Mouse (Mus musculus) C2C12 (cell line): ENCODE data around the gene Nmrk1. TPM values are rescaled to one million over a fixed set of nuclear protein-coding genes. Genes with fewer than 3 reads are reported as not detected.

ENCODE experiments used
- H3K27me3 ChIP-seq: one replicate; pipeline ENCODE4 v1.6.1; 2011; ENCODE audit not compliant: control insufficient read depth, insufficient read depth, insufficient read length
- H3K36me3 ChIP-seq: one replicate; pipeline ENCODE4 v1.6.1; 2011; ENCODE audit not compliant: control insufficient read depth, insufficient read depth
- H3K4me3 ChIP-seq: one replicate; pipeline ENCODE4 v1.5.1; 2011; ENCODE audit warnings: mild to moderate bottlenecking, control low read depth; ENCODE audit not compliant: poor library complexity, insufficient read depth, severe bottlenecking
- H3K79me2 ChIP-seq: one replicate; pipeline ENCODE4 v1.6.1; 2011; ENCODE audit not compliant: control insufficient read depth, insufficient read depth
- H3K79me3 ChIP-seq: one replicate; pipeline ENCODE4 v1.6.1; 2011; ENCODE audit warnings: low read depth, control low read depth
- H3ac ChIP-seq: one replicate; pipeline ENCODE3; 2011; ENCODE audit warnings: low read depth; ENCODE audit not compliant: control insufficient read depth, insufficient read length
- CEBPB ChIP-seq: IDR thresholded peaks from one replicate; pipeline ENCODE4 v1.6.1; 2011; ENCODE audit warnings: low read depth, mild to moderate bottlenecking, control low read depth, moderate library complexity
- CTCF ChIP-seq: IDR thresholded peaks from one replicate; pipeline ENCODE4 v1.5.1; 2011; ENCODE audit not compliant: control insufficient read depth, insufficient read depth, insufficient read length
- FOSL1 ChIP-seq: IDR thresholded peaks from one replicate; pipeline ENCODE4 v1.8.0; 2011; ENCODE audit warnings: mild to moderate bottlenecking, low read length; ENCODE audit not compliant: poor library complexity, insufficient read depth, severe bottlenecking
- MAX ChIP-seq: IDR thresholded peaks from one replicate; pipeline ENCODE4 v1.6.1; 2011; ENCODE audit warnings: mild to moderate bottlenecking, control low read depth
- MYOD1 ChIP-seq: IDR thresholded peaks from one replicate; pipeline ENCODE4 v1.6.1; 2011; ENCODE audit warnings: low read depth; ENCODE audit not compliant: control insufficient read depth, insufficient read length
- MYOG ChIP-seq: IDR thresholded peaks from one replicate; pipeline ENCODE4 v1.6.1; 2011; ENCODE audit not compliant: control insufficient read depth, insufficient read length; ENCODE audit errors: extremely low read depth
- USF1 ChIP-seq: IDR thresholded peaks from one replicate; pipeline ENCODE4 v1.6.1; 2011; ENCODE audit warnings: low read depth, mild to moderate bottlenecking, control low read depth, moderate library complexity
- polyA plus RNA-seq: library from polyadenylated mRNA; unstranded; fragments of >200 nt; fragmentation: generic; extraction: Trizol; gene quantifications from one replicate; pipeline ENCODE4 v1.2.1, GENCODE M21; 2012; ENCODE audit warnings: missing spikeins

The Nmrk1 gene
- polyA plus RNA-seq, 1 experiment, result 1.6 TPM

- H3ac ChIP-seq, result no peak overlapping the region
- no peaks in the 10 kb centered on the region for H3K79me3 ChIP-seq
- no peak overlapping the region for H3K4me3 ChIP-seq
- no peaks in the 10 kb centered on the region for H3K36me3 ChIP-seq
- no peaks in the 10 kb centered on the region for H3K27me3 ChIP-seq
- no peaks in the 10 kb centered on the region for H3K79me2 ChIP-seq
- TF ChIP-seq CTCF, result no peak
- TF ChIP-seq USF1, result no peak
Observed at GRCm38 (mm10) chr19:18649955-18650354, 18.2 kb downstream of the Nmrk1 start.

- no peak overlapping the region for H3K4me3 ChIP-seq
- H3K36me3 ChIP-seq, result no peaks in the 10 kb centered on the region
- no peaks in the 10 kb centered on the region for H3K79me2 ChIP-seq
- no peaks in the 10 kb centered on the region for H3K27me3 ChIP-seq
- H3K79me3 ChIP-seq, result no peaks in the 10 kb centered on the region
- TF ChIP-seq USF1 (no peak), FOSL1 (no peak), CEBPB (no peak), MYOG (no peak), MYOD1 (no peak)
- H3ac ChIP-seq, result no peak overlapping the region
Observed at GRCm38 (mm10) chr19:18650473-18650872, 18.7 kb downstream of the Nmrk1 start.

- TF ChIP-seq MYOD1 (no peak), MYOG (no peak)
- Histone ChIP-seq H3K79me3 (no peaks in the 10 kb centered on the region), H3K4me3 (no peak overlapping the region), H3K27me3 (no peaks in the 10 kb centered on the region), H3K79me2 (no peaks in the 10 kb centered on the region), H3ac (no peak overlapping the region), H3K36me3 (no peaks in the 10 kb centered on the region)
Observed at GRCm38 (mm10) chr19:18652592-18652991, 20.8 kb downstream of the Nmrk1 start.

- Histone ChIP-seq H3K79me3 (no peaks in the 10 kb centered on the region), H3K79me2 (no peaks in the 10 kb centered on the region), H3K27me3 (no peaks in the 10 kb centered on the region), H3ac (no peak overlapping the region), H3K36me3 (no peaks in the 10 kb centered on the region), H3K4me3 (no peak overlapping the region)
- TF ChIP-seq CTCF (no peak), MYOG (no peak), MAX (no peak), CEBPB (no peak), USF1 (no peak), MYOD1 (no peak), FOSL1 (no peak)
Observed at GRCm38 (mm10) chr19:18653058-18653457, 21.3 kb downstream of the Nmrk1 start.

DNA sequence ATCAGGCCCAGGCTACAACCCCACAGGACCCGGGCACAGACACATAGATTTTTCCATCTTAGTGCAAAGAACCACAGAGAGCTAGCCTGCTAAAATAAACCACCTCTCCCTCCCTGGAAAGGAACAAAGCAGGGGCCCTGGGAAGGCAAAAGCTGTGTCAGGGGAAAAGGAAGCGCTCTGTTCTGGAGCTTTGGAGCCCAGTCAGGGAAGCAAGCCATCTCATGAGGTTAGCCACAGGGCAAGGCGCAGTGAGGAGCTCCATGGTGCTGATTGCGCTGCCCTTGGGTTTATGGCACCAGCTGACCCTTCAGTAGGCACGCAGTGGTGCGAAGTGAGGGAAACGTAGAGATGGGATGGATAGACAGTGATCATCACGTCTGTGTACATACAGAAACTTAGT, 22.6 kb downstream of the Nmrk1 start:
- Histone ChIP-seq H3K27me3 (no peaks in the 10 kb centered on the region), H3K79me2 (no peaks in the 10 kb centered on the region), H3ac (no peak overlapping the region), H3K79me3 (no peaks in the 10 kb centered on the region), H3K36me3 (no peaks in the 10 kb centered on the region), H3K4me3 (no peak overlapping the region)
- TF ChIP-seq MYOG (no peak), CEBPB (no peak), FOSL1 (no peak), MYOD1 (no peak), USF1 (no peak), CTCF (no peak), MAX (no peak)

DNA sequence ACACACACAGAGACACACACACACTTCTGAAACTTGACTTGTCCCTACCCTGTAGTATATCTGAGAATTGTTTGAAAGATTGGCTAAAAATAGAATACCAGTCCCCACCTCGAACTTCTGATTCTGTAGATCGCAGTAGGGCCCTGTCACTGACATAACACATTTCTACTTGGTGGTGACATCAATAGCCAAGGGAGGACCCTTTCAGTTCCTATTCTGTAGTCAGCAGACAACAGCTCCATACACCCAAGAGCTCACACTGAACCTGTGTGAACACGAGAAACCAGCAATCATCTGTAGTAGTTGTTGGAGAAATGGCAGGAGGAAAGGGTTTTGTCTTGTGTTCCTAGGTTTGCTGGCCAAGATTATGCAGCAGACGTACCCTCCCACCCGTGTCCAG, 23.2 kb downstream of the Nmrk1 start:
- TF ChIP-seq USF1 (no peak), MYOD1 (no peak), CTCF (no peak), MYOG (no peak), MAX (no peak), FOSL1 (no peak), CEBPB (no peak)
- H3ac ChIP-seq, result no peak overlapping the region

GRCm38 (mm10) chr19:18655999-18656398, 24.2 kb downstream of the Nmrk1 start:
- TF ChIP-seq MAX (no peak), CTCF (no peak), CEBPB (no peak), FOSL1 (no peak), USF1 (no peak), MYOG (no peak), MYOD1 (no peak)
- no peaks in the 10 kb centered on the region for H3K79me2 ChIP-seq
- H3K36me3 ChIP-seq, result no peaks in the 10 kb centered on the region
- no peak overlapping the region for H3ac ChIP-seq
- H3K27me3 ChIP-seq, result no peaks in the 10 kb centered on the region
- H3K4me3 ChIP-seq, result no peak overlapping the region
- no peaks in the 10 kb centered on the region for H3K79me3 ChIP-seq

More for the DNA sequence above, 23.2 kb downstream of the Nmrk1 start:
- H3K79me2 ChIP-seq, result no peaks in the 10 kb centered on the region
- H3K79me3 ChIP-seq, result no peaks in the 10 kb centered on the region
- H3K27me3 ChIP-seq, result no peaks in the 10 kb centered on the region
- H3K4me3 ChIP-seq, result no peak overlapping the region
- H3K36me3 ChIP-seq, result no peaks in the 10 kb centered on the region
